Mouse (Mus musculus): ENCODE results near the gene Rnasek. TPM values are rescaled to one million over a fixed set of nuclear protein-coding genes. Genes with fewer than 3 reads are reported as not detected.

The Rnasek gene
- polyA plus RNA-seq, 1 experiment from 2014 or later: 118 TPM

DNA sequence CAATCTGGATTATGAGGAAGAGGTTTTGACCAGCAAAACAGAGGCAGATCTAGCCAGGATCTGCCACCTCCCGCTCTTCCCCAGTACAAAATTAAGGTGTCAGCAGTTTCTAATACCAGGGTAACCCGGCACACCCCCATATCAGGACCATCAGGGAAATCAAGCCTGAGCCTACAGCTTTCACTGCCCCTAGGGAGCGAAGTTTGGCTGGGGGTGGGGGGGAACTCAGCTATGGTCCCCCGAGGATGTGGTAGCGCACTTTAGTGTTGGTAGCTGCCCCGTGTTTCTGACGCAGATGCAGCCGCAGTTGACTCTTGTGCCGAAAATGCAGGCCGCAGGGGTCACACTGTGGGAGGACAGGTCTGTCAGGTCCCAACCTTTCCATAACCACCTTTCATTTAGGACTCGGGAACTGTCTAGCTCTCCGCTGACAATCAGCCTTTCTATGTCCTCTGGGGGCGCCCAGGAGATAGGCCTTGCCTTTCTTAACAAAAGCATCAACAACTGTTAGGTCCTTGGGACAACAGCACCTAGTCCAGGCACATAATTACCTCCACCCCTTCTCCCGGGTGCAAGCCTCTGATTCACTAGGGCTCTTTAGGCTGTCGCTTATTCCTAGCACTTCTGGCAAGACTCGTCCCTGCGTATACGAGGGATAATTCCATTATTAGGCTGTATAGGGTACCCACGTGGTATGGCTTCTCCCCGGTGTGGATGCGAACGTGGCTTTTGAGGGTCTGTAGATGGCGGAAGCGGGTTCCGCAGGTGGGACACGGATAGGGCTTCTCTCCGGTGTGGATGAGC lies 13.6 kb downstream of the Rnasek start:
- Histone ChIP-seq H3K9me3 (no peaks in the 10 kb centered on the region), H3K36me3 (no peaks in the 10 kb centered on the region), H3K4me1 (replicated peaks) (peaks cover 44% of the 10 kb centered on the region), H3K27me3 (peaks cover 76% of the 10 kb centered on the region), H3K27ac (no peak overlapping the region), H3K4me2 (peak overlapping the region; percentile 49), H3K9ac (replicated peaks) (peak overlapping the region; percentile 42), H3K4me3 (replicated peaks) (peak overlapping the region; percentile 27)
- ATAC-seq (ENCODE audit: insufficient number of reproducible peaks, insufficient read depth, low FRiP score, low TSS enrichment, low read depth): no peak
- 19% methylated on average over 27 of the region's 27 CpGs for WGBS

DNA sequence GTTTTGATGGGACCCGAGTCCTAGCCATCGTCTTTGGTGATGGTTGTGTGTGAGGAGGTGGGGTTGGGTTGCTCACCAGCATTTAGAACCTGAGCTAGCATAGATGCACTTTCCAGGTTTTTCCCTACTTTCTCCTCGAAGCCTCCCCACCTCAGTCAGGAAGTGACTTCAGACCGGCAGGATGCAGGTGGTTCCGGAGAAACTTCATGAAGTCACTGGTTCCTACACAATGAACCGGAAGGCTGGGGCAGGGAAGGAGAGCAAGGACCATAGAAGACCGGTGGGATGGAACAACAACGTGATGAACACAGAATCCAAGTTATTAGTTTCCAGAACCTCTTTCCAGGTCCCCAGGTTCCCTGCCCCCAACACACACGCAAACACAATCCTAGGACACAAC lies 15.9 kb downstream of the Rnasek start:
- Histone ChIP-seq H3K36me3 (peaks cover 4% of the 10 kb centered on the region; the same call in 1 of the 2 replicates), H3K9me3 (no peaks in the 10 kb centered on the region), H3K4me3 (replicated peaks) (no peak overlapping the region), H3K27me3 (peaks cover 58% of the 10 kb centered on the region), H3K4me1 (replicated peaks) (peaks cover 46% of the 10 kb centered on the region), H3K27ac (no peak overlapping the region), H3K9ac (replicated peaks) (no peak overlapping the region), H3K4me2 (no peak overlapping the region)
- ATAC-seq (ENCODE audit: insufficient number of reproducible peaks, insufficient read depth, low FRiP score, low TSS enrichment, low read depth): no peak
- 82% methylated on average over 9 of the region's 9 CpGs for WGBS

DNA sequence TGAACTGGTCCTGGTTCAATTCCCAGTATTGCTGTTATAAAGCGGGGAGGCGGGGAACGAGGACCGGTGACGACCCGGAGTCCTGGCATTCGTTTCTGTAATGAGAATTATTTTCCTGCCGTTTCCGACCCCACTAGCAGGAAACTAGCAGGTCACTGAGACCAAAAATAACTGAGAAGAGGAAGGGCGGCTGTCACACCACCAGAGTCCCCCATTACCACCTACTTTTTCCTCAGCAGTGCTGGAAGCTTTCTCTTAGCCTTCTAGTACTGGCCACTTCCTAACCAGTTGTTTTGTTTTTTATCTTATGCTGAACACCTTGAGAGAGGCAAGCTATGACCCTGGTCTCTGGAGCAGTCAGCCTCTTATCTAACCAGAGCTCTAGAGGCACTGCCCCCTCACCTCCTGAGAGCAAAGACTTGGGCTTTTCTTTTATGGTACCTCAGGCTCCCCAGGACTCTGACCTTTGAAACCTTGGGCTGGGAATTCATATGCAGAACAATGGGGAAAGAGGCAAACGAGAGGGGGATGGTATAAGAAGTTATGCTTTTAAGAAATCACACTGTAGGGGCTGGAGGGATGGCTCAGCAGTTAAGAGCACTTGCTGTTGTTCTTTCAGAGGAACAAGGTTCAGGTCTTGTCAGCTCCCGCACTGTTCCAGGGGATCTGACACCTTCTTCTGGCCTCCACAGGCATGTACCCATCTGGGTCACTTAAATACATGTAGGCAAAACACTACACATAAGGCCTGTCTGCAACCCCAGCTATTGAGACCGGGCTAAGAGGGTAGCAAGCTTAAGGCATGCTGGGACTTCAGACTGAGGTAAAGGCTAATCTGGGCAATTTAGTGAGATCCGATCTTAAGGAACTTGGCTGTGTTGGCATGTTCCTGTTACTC lies 17.8 kb downstream of the Rnasek start:
- Histone ChIP-seq H3K9ac (replicated peaks) (peak overlapping the region; percentile 68), H3K9me3 (no peaks in the 10 kb centered on the region), H3K4me3 (replicated peaks) (peak overlapping the region; percentile 52), H3K36me3 (peaks cover 23% of the 10 kb centered on the region; the same call in 1 of the 2 replicates), H3K27ac (peak overlapping the region; percentile 80), H3K4me1 (replicated peaks) (peaks cover 46% of the 10 kb centered on the region), H3K27me3 (peaks cover 50% of the 10 kb centered on the region), H3K4me2 (peak overlapping the region; percentile 81)
- WGBS: 9% methylated on average over 14 of the region's 14 CpGs
- ATAC-seq (ENCODE audit: insufficient number of reproducible peaks, insufficient read depth, low FRiP score, low TSS enrichment, low read depth): no peak

DNA sequence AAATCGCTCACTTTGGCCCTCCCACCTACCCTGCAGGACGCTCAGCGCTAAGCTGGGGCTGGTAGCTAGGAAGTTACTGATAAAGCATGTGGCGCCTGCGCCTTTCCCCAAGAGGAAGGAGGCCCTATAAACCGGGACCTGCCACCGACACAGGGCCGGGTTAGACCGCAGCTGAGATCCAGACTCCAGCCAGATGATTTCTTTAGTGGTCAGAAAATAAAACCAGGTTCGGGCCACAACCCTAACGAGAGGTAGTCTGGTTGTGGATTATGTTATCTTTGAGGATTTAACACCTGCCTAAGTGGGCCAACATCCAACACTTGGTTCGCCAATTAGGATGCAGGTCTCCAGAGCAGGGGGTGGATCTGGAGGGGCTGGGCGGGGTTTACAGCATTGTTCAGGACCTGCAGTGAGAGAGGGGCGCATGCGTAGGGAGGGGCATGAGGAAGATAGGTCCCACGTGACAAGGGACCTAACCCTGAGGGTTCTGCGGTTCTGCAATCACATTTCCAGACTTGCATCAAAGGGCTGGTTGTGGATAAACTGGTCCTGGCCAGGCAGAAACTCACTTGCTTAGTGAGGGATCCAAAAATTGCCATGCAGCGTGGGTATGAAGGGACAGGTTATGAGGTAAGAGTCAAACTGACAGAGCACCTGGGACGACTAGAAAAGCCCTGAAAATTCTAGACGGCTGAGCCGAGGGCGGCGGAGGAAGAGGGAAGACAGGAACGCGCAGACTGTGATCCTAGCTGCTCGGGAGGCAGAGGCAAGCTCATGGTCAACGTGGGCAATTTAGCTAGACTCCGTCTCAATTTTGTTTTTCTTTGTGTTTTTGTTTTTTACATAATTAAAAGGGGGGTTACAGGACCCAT lies 18.7 kb downstream of the Rnasek start, which contains the start of gene Slc16a13:
Gene Slc16a13, minus strand, starts transcription at position 334 of the 872 bp plus-strand sequence.
- H3K27me3 ChIP-seq: peaks cover 50% of the 10 kb centered on the region
- H3K27ac ChIP-seq: peak within 1 kb of the TSS; percentile 80
- WGBS: under 1% methylated on average over 28 of the region's 28 CpGs
- H3K4me3 ChIP-seq (replicated peaks): peak within 1 kb of the TSS; percentile 52
- ATAC-seq (ENCODE audit: insufficient number of reproducible peaks, insufficient read depth, low FRiP score, low TSS enrichment, low read depth): peak; percentile 92
- peak within 1 kb of the TSS; percentile 68 for H3K9ac ChIP-seq (replicated peaks)
- peaks cover 27% of the 10 kb centered on the region; the same call in 1 of the 2 replicates for H3K36me3 ChIP-seq
- no peaks in the 10 kb centered on the region for H3K9me3 ChIP-seq
- peaks cover 37% of the 10 kb centered on the region for H3K4me1 ChIP-seq (replicated peaks)
- peak within 1 kb of the TSS; percentile 81 for H3K4me2 ChIP-seq

DNA sequence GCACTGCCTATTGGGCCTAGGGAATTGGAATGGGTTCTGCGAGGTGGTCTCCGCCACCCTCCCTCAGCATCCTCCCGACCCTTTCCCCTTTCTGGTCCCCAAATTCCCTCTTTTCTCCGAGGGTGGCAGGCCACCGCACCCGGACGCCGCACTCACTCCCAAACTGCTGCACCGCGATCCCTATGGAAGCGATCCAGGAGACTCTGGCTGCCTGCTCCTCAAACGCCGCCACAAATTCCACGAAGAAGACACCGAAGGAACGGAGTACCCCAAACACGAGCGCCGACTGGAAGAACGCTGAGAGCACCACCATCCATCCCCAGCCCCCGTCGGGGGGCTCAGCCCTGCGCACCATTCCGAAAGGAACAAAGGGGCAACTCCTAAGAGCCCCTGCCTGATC lies 19.3 kb downstream of the Rnasek start:
- Histone ChIP-seq H3K27ac (peak overlapping the region; percentile 80), H3K36me3 (peaks cover 27% of the 10 kb centered on the region; the same call in 1 of the 2 replicates), H3K4me2 (peak overlapping the region; percentile 81), H3K4me3 (replicated peaks) (peak overlapping the region; percentile 52), H3K4me1 (replicated peaks) (peaks cover 33% of the 10 kb centered on the region), H3K27me3 (peaks cover 50% of the 10 kb centered on the region), H3K9ac (replicated peaks) (peak overlapping the region; percentile 68), H3K9me3 (no peaks in the 10 kb centered on the region)
- WGBS: 2% methylated on average over 24 of the region's 24 CpGs
- ATAC-seq (ENCODE audit: insufficient number of reproducible peaks, insufficient read depth, low FRiP score, low TSS enrichment, low read depth): no peak

DNA sequence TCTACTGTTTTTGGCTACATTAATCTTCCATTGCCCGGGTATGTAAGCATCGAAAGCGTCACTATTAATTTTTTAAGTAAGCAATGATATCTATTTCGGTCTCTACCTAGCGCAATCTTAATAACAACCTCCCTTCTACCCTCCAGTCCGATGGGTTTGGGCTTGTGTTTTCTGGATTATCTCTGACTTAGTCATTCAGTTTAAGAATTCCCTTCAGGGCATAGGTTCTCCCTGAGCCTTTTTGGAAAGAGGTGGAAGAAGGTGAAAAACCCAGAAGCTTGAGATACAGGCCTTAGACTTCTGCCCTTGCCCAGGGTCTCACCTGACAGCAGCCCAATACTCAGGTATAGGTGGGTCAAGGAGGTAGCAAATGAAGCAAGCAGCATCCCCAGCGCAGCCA lies 19.8 kb downstream of the Rnasek start:
- no peak for ATAC-seq (ENCODE audit: insufficient number of reproducible peaks, insufficient read depth, low FRiP score, low TSS enrichment, low read depth)
- peaks cover 34% of the 10 kb centered on the region for H3K4me1 ChIP-seq (replicated peaks)
- peak overlapping the region; percentile 81 for H3K4me2 ChIP-seq
- peaks cover 27% of the 10 kb centered on the region; the same call in 1 of the 2 replicates for H3K36me3 ChIP-seq
- 67% methylated on average over 7 of the region's 7 CpGs for WGBS
- peak overlapping the region; percentile 52 for H3K4me3 ChIP-seq (replicated peaks)
- peak overlapping the region; percentile 80; the same call in 1 of the 2 replicates for H3K27ac ChIP-seq
- no peaks in the 10 kb centered on the region for H3K9me3 ChIP-seq
- peaks cover 50% of the 10 kb centered on the region for H3K27me3 ChIP-seq
- peak overlapping the region; percentile 68 for H3K9ac ChIP-seq (replicated peaks)

DNA sequence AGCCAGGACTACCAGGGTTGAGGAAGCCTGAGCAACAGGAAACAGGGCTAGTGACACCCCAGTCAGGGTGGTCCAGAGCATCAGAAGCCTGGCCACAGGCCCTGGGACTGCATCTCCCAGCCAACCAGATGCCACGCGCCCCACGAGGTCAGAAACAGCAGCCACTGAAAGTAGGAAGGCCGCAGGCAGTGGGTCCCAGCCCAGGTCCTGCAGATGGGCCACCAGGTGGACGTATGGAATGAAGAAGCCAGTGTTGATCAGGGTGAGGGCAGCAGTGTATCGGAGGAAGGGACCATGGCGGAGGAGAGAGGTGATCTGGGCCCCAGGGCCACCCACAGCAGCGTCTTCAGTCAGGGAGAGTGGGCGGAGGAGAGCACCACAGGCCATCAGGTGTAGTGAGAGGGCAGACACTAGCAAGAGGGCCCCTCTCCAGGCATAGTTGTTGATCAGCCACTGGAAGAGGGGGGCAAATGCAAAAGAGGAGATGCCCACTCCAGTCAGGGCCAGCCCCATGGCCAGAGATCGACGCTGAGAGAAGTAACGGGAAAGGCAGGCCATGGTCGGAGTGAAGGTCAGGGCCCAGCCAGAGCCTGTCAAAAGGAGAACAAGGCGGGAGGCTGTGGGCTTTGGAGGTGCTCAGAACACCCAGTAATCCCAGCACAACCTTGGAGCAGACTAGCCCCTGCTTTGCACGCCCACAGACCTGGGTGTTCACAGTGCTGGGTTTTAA lies 20.7 kb downstream of the Rnasek start:
- 86% methylated on average over 15 of the region's 15 CpGs for WGBS
- H3K4me2 ChIP-seq: peak overlapping the region; percentile 81
- 0 out of 2 replicates have a peak overlapping the region, but pooled peaks have one; percentile 31 for H3K9ac ChIP-seq (replicated peaks)
- no peak overlapping the region for H3K27ac ChIP-seq
- H3K4me1 ChIP-seq (replicated peaks): peaks cover 44% of the 10 kb centered on the region
- H3K9me3 ChIP-seq: no peaks in the 10 kb centered on the region
- 0 out of 2 replicates have a peak overlapping the region, but pooled peaks have one; percentile 52 for H3K4me3 ChIP-seq (replicated peaks)
- peaks cover 27% of the 10 kb centered on the region; the same call in 1 of the 2 replicates for H3K36me3 ChIP-seq
- peaks cover 50% of the 10 kb centered on the region for H3K27me3 ChIP-seq
- no peak for ATAC-seq (ENCODE audit: insufficient number of reproducible peaks, insufficient read depth, low FRiP score, low TSS enrichment, low read depth)

DNA sequence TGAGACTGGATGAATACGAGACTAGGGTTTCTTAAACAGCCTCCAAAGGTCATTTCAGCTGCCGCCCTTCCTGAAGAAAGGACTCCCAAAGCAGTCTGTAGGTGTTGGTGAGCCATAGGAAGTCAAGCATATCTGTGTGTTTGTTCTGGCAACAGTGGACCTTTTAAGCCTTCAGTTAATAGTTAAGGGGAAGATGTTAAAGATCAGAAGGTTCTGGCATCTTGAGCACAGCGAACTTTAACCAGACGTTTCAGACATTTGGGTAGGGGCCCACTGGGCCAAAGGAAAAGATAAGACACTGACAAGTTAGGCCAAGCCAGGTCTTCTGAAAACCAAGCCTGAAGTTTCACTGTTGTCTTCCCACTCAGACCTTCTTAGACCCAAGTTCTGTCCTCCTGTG lies 21.6 kb downstream of the Rnasek start:
- ATAC-seq (ENCODE audit: insufficient number of reproducible peaks, insufficient read depth, low FRiP score, low TSS enrichment, low read depth): no peak
- Histone ChIP-seq H3K4me1 (replicated peaks) (peaks cover 47% of the 10 kb centered on the region), H3K4me2 (no peak overlapping the region), H3K9me3 (no peaks in the 10 kb centered on the region), H3K27ac (no peak overlapping the region), H3K36me3 (peaks cover 27% of the 10 kb centered on the region; the same call in 1 of the 2 replicates), H3K9ac (replicated peaks) (no peak overlapping the region), H3K4me3 (replicated peaks) (no peak overlapping the region), H3K27me3 (peaks cover 53% of the 10 kb centered on the region)
- 89% methylated on average over 4 of the region's 4 CpGs for WGBS

DNA sequence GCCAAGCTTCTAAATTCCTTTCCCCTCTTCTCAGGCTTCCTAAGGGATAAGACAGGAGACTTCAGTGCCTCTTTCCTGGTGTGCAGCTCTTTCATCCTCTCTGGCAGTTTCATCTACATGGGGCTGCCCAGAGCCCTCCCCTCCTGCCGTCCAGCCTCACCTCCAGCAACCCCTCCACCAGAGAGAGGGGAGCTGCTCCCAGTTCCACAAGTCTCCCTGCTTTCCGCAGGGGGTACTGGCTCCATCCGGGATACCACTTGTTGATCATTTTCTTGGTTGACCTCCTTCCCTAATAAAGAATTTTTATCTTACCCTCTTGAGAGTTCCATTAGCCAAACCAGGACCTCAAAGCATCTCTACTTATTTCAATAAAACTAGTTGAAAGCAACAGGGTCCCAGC lies 23.5 kb downstream of the Rnasek start:
- Histone ChIP-seq H3K4me2 (no peak overlapping the region), H3K9me3 (no peaks in the 10 kb centered on the region), H3K27ac (no peak overlapping the region), H3K36me3 (peaks cover 27% of the 10 kb centered on the region; the same call in 1 of the 2 replicates), H3K9ac (replicated peaks) (no peak overlapping the region), H3K4me3 (replicated peaks) (no peak overlapping the region), H3K4me1 (replicated peaks) (peaks cover 39% of the 10 kb centered on the region), H3K27me3 (peaks cover 62% of the 10 kb centered on the region)
- ATAC-seq (ENCODE audit: insufficient number of reproducible peaks, insufficient read depth, low FRiP score, low TSS enrichment, low read depth): no peak
- 54% methylated on average over 3 of the region's 3 CpGs for WGBS

DNA sequence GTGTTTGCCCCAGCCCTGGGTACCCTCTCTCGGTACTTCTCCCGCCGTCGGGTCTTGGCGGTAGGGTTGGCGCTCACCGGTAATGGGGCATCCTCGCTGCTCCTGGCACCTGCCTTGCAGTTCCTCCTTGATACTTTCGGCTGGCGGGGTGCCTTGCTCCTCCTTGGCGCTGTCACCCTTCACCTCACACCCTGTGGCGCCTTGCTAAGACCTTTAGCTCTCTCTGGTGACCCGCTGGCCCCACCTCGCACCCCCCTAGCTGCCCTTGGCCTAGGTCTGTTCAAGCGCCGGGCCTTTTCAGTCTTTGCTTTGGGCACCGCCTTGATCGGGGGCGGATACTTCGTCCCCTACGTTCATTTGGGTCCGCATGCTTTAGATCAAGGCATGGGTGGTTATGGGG lies 24.3 kb downstream of the Rnasek start:
- Histone ChIP-seq H3K4me3 (replicated peaks) (peak overlapping the region; percentile 41), H3K36me3 (peaks cover 27% of the 10 kb centered on the region; the same call in 1 of the 2 replicates), H3K9ac (replicated peaks) (no peak overlapping the region; the same call in 1 of the 2 replicates), H3K9me3 (no peaks in the 10 kb centered on the region), H3K4me1 (replicated peaks) (peaks cover 36% of the 10 kb centered on the region), H3K27ac (no peak overlapping the region), H3K4me2 (peak overlapping the region; percentile 71), H3K27me3 (peaks cover 67% of the 10 kb centered on the region)
- WGBS: 10% methylated on average over 22 of the region's 22 CpGs
- no peak for ATAC-seq (ENCODE audit: insufficient number of reproducible peaks, insufficient read depth, low FRiP score, low TSS enrichment, low read depth)

Data from limb, embryonic 12.5 days (tissue).